Mouse (Mus musculus): ENCODE results near the gene S100a10.
"Not testable (repeated sequence)": the region's sequence is repeated elsewhere in the genome, so short reads cannot be mapped to it uniquely, and the experiment has no call there.

S100a10 gene

DNA sequence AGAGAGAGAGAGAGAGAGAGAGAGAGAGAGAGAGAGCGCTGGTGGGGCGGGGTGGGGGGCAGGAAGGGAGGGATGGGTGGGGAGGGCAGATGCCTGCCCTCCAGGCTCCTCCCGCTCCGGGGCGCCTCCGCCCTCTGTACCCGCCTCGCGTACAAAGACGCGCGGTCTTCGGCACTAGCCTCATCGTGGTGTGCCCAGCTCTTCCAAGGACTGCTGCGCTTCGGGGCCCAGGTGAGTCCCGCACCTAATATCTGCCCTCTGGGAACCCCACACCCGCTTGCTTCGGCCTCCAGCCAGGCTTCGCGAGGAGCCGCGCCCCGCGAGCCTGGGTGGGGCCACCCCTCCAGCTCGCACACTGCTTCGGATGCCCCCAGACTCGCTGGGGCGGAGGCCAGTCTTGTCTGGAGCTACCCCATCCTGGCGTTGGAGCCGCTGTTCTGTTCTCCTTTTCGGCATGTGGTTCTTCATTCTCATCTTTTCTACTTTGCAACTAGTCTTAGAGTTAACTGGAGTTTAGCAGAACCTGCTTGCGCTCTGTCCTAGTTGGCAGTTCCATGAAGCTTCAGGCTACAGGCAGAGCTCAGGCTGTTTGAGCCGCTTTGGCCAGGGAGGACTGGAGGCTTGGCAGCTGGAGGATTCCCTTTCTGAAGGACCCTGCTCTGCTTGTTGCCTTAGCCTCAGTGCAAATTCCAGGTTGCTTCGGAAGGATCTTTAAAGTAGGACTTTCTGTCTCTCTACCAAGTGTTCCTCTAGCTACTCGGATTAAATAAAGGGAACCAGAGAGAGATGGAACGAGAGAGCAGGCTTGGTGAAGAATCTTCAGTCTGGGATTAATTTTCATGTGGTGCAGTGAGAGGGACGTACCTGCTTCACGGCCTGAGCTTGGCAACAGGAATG, at the start of gene S100a10:
TSS of gene S100a10 (plus strand) at position 100 of the 897 bp plus-strand sequence.
- DNase-seq (ENCODE audit: low spot score): no peak

GRCm38 (mm10) chr3:93505960-93506863, 48.7 kb upstream of the S100a10 start:
- DNase-seq (ENCODE audit: low spot score): no peak

DNA sequence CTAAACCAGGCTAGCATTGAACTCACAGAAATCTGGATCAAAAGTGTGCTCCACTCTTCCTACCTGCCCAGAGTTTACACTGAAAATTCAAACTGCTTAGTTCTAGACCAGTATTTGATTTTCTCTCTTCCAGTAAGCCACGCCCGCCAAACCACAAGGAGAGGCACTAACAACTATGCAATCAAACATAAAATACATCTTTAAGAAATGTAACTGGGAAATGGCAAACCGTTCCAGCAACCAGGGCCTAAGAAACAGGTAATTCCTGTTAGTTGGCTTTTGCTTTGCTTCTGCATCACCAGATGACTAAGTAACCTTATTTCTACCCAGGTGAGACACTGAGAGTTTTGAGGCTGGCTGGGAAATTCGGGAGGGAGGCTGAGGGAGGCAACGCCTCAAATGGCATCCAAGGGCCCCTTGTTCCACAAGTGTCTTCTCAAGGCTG, 48.0 kb upstream of the S100a10 start:
- DNase-seq (ENCODE audit: low spot score): no peak

DNA sequence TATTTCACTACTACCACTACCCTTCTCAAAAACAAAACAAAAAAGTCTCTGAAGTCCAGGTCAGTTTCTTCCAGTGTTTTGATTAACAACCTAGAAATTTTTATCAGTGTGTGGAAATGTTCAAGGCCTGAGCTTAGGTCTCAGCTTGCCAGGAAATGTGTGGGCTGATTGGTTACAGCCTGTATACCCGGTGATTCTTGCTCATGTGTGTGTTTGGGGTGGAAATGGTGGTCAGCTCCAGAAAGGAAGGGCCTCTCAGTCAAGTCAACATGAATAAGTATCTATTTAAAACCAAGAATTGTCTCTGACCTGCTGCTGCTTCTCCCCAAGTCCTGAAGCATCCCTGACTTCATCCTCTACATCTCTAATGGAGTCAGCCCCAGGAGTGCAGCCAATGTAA, 45.6 kb upstream of the S100a10 start:
- DNase-seq (ENCODE audit: low spot score): no peak

GRCm38 (mm10) chr3:93511036-93511435, 43.8 kb upstream of the S100a10 start:
- DNase-seq (ENCODE audit: low spot score): no peak

DNA sequence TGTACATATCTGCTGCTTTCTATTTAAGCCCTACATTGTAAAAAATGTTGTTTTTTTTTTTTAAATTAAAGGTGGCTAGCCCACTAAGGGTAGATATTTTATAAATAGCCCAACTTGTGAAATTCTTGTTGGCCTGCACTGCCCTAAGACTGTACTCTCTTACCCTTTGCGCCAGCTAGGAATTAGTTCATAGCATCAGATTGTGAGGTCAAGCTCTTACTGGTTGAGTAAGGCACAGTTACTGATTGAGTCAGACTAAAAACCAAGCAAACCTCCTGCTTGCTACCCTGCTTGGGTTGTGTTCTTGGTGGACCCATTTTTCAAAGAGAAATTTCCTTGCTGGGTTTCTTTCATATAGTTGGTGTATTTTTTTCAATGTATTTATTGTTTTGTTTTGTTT, 43.1 kb upstream of the S100a10 start:
- DNase-seq (ENCODE audit: low spot score): no peak

DNA sequence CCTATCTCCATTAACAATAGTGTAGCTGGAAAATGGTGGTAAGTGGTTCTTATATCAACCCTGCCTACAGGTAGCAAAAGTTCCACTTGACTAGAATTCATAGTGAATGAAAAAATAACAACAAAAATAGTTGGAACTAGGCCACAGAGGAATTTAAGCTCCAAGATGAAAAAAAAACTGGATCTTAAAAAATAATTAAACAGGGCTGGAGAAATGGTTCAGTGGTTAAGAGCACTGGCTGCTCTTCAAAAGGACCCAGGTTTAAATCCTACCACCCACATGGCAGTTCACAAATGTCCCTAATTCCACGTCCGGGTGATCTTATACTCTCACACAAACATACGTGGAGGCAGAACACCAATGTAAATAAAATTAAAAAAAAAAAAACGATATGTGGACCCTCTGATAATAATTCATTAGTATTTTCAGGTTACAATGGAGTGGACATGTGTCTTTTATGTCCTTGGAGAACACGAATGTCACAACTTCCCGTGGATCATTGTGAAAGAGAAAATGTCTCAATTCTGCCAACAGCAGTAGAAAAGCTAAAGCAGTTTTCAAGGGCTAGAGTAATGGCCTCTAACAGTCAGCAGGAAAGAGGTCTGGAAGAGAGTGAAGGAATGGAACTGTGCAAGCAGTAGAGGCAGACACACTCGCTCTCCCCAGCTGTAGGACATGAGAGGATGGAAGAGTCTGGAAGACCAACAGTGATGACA, 42.3 kb upstream of the S100a10 start:
- DNase-seq (ENCODE audit: low spot score): no peak

DNA sequence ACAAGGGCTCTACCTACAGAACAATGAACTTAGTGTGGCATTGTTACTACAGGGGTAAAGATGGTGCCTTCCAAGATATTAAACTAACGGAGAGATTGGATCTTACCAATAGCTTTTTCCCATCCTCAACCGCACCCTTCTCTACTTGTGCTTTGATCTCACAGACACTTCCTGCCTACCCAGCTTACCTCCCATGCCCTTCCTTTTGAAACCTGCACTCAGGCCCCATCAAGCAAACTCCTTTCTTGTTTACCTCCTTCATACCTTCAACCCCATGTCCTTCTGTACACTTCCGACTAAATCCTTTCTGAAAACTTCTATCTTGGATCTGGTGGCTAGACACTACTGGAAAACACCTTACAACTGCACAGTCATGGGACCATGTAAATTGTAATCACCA, 40.3 kb upstream of the S100a10 start:
- DNase-seq (ENCODE audit: low spot score): no peak

DNA sequence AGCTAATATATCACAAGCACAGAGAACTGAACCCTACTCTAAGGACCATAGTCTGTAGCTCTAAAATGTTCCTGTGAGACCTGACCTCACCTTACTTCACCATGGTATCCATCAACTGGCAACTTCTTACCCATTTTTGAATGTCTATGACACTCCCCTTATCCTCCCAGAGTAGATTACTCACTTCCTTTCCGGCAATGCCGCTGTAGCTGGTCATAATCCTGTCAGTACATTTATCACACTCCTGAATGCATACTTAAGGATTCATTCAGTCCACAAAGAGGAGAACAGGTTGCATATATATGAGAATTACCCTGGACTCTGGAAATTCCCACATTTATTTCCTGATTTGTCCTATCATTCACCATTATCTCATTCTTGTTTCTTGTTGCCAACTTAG, 37.5 kb upstream of the S100a10 start:
- DNase-seq (ENCODE audit: low spot score): no peak

DNA sequence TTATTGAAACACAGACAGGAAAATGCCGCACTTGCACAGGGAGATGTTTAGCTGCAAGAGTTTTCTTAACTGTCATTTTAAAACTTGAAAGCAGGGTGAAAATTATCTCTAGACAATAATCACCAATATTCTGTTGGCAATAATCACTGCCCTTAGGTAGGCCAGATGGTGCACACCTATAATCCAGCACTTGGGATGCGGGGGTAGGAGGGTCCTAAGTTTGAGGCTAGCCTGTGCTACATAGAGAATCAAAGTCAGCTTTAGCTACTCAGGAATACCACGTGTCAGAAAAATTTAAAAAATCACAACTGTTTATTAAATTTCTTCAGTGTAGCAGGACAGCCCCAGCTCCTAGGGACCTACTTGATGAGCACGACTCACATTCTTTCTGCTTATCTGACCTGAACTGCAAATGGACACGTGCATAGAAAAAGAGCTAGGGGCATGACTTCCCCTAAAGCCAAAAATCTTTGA, 35.0 kb upstream of the S100a10 start:
- DNase-seq (ENCODE audit: low spot score): no peak

DNA sequence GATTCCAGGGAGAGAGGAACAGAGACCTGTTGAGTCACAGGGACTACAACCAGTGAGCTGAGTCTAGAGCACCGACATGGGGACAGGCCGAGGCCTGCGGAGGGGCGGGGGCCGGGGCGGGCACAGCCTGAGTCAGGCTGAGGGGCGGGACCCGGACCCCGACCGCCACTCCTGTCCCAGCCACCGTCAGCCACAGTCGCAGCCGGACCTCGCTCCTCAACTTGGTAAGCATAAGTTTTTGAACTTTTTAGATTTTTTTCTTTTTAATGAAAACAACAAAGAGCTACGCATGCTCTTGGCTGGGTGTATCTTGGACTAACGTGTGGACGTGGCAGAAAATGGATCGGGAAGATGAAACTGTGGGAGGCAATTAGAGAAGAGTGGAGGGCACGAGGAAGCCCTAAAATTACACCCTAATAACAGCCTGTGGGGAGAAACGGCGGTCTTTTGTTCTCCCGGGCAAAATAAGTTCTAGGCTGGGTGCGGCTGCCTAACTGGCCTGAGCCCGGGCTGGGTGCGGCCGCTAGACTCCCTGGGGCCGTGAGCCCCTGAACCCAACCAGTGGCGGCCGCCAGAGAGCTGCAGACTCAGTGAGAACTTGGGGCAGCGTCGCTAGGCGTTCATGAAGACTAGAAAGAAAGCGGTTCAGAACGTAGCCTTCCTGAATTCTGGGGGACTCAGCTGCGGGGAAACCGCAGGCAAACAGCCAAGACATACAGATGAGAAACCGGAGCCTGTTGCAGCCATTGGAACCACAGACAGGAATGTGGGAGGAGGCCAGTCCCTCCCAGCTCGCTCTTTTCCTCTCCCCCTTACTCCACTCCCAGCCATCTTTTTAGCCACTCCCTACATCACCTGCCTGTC, 34.3 kb upstream of the S100a10 start, which contains the start of gene S100a11:
TSS of gene S100a11 (plus strand) at position 159 of the 864 bp plus-strand sequence.
- no peak for DNase-seq (ENCODE audit: low spot score)

DNA sequence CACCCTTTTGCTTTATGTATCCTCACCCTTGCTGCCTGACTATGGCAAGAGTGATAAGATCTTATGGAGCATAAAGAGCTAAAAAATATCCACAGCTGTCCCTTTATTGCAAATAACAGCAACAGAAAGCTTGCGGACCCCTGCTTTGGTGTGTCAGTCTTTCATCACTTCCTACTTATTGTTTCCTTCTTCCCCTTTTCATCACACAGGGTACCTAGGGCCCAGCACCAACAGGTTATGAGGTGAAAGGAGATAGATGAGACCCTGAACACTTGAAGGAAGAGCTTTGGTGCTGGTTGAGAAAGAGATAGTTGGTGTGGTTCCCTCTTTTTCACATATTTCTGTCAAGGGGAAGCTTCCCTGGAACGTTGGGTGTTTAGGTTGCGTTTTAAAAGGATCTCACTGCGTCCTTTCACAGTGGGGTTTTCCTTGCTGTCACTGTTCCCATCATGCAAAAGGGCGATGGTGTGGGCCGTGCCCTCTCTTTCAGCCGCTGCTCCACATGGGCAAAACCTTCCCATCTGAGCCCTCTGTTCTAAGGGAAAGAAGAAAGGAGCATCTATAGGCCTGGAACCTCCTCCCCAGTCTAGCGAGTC, 33.3 kb upstream of the S100a10 start:
- no peak for DNase-seq (ENCODE audit: low spot score)

- DNase-seq (ENCODE audit: low spot score): peak; percentile 8
These were observed 32.3 kb upstream of the S100a10 start for GRCm38 (mm10) chr3:93522611-93523010.

DNA sequence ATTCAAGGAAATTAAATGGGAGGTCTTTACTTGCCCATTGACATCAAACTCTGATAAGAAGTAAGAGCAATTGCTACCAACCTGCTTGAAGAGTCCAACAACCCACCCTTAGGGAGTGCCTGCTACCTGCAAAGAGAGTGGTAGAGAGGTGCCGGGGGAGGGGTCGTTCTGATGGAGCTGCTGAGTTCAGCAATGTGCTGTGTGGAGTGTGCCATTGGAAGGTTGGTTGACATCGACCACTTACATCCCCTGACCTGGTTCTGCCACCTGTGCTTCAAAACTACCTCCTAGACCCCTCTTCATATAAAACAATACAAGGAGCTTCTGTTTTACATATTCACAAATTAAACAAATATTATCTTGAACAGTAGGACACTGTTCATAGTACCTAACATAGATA, 27.6 kb upstream of the S100a10 start:
- DNase-seq (ENCODE audit: low spot score): no peak

- no peak for DNase-seq (ENCODE audit: low spot score)
These were observed 26.1 kb upstream of the S100a10 start for GRCm38 (mm10) chr3:93528807-93529206.

DNA sequence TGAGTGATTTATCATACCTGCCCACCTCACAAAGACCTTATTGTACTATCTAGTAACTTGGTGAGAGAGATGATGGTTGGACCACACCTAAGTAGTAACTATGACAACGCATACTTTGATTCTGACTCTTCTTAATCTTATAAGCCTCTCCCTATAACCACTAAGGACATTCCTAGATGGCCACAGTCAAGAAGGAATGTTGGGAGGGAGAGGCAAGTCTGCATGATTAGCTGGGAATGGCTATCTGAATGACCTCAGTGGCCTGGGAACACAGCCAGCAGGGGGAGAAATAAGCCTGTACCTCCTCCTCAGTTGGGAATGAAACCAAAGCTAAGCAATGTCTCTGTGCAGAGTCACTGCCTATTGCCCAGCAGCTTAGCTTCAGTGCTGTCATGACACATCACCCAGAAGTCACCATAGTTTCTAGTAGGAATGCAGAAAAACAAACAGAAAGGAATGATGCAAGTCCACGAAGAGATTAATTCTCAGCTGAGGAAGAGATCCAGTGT, 17.8 kb upstream of the S100a10 start:
- DNase-seq (ENCODE audit: low spot score): no peak

DNA sequence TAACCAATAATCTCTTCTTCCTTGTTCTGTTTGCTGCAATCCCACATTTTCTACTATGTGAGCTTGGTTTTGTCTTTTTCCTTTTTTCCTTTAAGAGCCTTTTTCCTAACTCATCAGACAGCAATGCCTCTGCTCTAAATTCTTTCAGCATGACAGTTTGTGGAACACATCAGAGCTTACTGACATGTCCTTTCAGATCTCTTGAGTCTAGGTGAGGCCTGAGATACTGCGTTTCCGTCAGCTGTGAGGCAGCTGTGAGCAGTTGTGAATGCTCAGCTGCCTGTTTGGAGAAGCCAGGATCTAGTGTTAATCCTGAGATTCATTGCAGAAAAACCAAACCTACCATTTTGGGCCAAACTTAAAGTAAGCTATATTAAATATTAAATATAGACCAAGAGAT, 16.4 kb upstream of the S100a10 start:
- no peak for DNase-seq (ENCODE audit: low spot score)

DNA sequence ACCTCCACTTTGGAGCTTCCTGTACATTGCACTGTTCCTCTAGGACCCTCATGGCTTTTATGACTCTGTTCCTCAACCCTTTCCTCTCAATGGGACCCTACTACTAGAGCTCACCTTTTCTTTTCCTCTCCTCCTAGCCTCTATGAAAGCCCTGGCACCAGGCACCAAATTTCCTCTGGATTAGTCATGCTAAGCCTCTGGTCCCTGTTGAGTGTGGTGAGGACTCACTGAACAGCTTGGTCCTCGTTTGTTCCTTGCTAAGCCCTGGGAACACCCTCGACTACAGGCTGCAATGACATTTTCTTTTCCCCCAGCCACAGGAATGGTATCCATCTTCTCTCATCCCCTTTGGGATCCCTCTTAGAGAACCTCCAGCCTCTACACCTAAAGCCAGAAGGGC, 13.4 kb upstream of the S100a10 start:
- no peak for DNase-seq (ENCODE audit: low spot score)

DNA sequence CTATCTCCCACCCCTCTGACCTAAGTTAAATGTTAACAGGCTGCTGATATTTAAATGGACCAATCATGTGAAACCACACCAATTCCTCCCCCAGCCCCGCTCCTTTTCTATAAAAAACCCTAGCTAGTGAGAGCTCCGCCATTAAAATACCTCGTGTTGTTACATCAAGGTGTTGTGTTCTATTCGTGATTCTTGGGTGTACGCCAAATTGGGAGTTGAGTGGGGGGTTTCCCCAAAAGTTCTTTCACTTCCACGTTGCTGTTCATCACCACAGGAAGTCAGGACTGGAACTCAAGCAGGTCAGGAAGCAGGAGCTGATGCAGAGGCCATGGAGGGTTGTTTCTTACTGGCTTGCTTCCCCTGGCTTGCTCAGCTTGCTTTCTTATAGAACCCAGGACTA, 10.7 kb upstream of the S100a10 start:
- not testable (repeated sequence) for DNase-seq (ENCODE audit: low spot score)

- DNase-seq (ENCODE audit: low spot score): peak; percentile 62
These were observed 7.7 kb upstream of the S100a10 start for GRCm38 (mm10) chr3:93547099-93547648.
